Mouse (Mus musculus) forebrain, embryonic 11.5 days (tissue): Measurements from ENCODE around the gene Ap1m2. TPM values are rescaled to one million over a fixed set of nuclear protein-coding genes. Genes with fewer than 3 reads are reported as not detected.
"Not testable (repeated sequence)": the region's sequence is repeated elsewhere in the genome, so short reads cannot be mapped to it uniquely, and the experiment has no call there.

ENCODE experiments used
- ATAC-seq: fragments of 200-750 bp; cut with Nextera tagmentation; replicated peaks from 2 replicates; pipeline ENCODE4 v1.8.0; 2017; ENCODE audit warnings: moderate TSS enrichment; ENCODE audit not compliant: low FRiP score
- DNase-seq: peaks from one replicate; pipeline ENCODE4 v3.0.0-alpha.2; 2017; ENCODE audit warnings: low spot score
- H3K27ac ChIP-seq: fragments of 300-500 bp; sonication (generic); 2 replicates; pipeline ENCODE4 v1.5.1; 2014; ENCODE audit warnings: low read depth, low read length
- H3K27me3 ChIP-seq: fragments of 300-500 bp; sonication (generic); 2 replicates; pipeline ENCODE4 v1.6.1; 2014; ENCODE audit warnings: mild to moderate bottlenecking, low read length, mixed read lengths; ENCODE audit not compliant: control insufficient read depth, insufficient read depth
- H3K36me3 ChIP-seq: fragments of 300-500 bp; sonication (generic); 2 replicates; pipeline ENCODE4 v1.6.1; 2014; ENCODE audit warnings: mild to moderate bottlenecking, low read length, moderate library complexity, mixed read lengths; ENCODE audit not compliant: control insufficient read depth, insufficient read depth
- H3K4me1 ChIP-seq: fragments of 300-500 bp; sonication (generic); replicated peaks from 2 replicates; pipeline ENCODE4 v1.6.1; 2014; ENCODE audit warnings: low read length, mixed read lengths; ENCODE audit not compliant: control insufficient read depth, insufficient read depth
- H3K4me2 ChIP-seq: fragments of 300-500 bp; sonication (generic); 2 replicates; pipeline ENCODE4 v1.6.1; 2014; ENCODE audit warnings: low read depth, mild to moderate bottlenecking, low read length, moderate library complexity, mixed read lengths; ENCODE audit not compliant: severe bottlenecking
- H3K4me3 ChIP-seq: fragments of 300-500 bp; sonication (generic); 2 replicates; pipeline ENCODE4 v1.5.1; 2014; ENCODE audit warnings: low read depth, low read length
- H3K9ac ChIP-seq: fragments of 300-500 bp; sonication (generic); 2 replicates; pipeline ENCODE4 v1.6.1; 2014; ENCODE audit warnings: low read length
- H3K9me3 ChIP-seq: fragments of 300-500 bp; sonication (generic); 2 replicates; pipeline ENCODE4 v1.6.1; 2016; ENCODE audit warnings: low read length, mixed read lengths; ENCODE audit not compliant: control insufficient read depth
- WGBS: fragments of 180-500 bp; shearing (Covaris S2); extraction: QIAGEN DNeasy Blood & Tissue Kit; methylation state at CpG from one replicate; pipeline ENCODE4 v1.1.7; 2014; 5-methylcytosine and 5-hydroxymethylcytosine counted together
- polyA plus RNA-seq: library from polyadenylated mRNA; unstranded; fragments of >200 nt; fragmentation: Nextera tagmentation; extraction: Ambion mirVana; gene quantifications from 2 replicates; pipeline ENCODE4 v1.2.1, GENCODE M21; 2014

Ap1m2 gene
- polyA plus RNA-seq, 1 experiment from 2014 or later = 2.6 TPM

- no peak overlapping the region for H3K4me3 ChIP-seq
- WGBS = 91% methylated on average over 8 of the region's 8 CpGs
- ATAC-seq = no peak
Observed at GRCm38 (mm10) chr9:21276307-21276706, 35.8 kb downstream of the Ap1m2 start.

GRCm38 (mm10) chr9:21275727-21276126, 36.4 kb downstream of the Ap1m2 start:
- Histone ChIP-seq H3K9me3 (no peaks in the 10 kb centered on the region), H3K4me1 (no peaks in the 10 kb centered on the region), H3K4me3 (no peak overlapping the region), H3K27ac (no peak overlapping the region), H3K9ac (no peak overlapping the region), H3K4me2 (no peak overlapping the region), H3K36me3 (peaks cover 44% of the 10 kb centered on the region), H3K27me3 (no peaks in the 10 kb centered on the region)
- ATAC-seq (no peak), DNase-seq (no peak)
- 90% methylated on average over 12 of the region's 12 CpGs for WGBS

More at GRCm38 (mm10) chr9:21276307-21276706, 35.8 kb downstream of the Ap1m2 start:
- Histone ChIP-seq H3K27me3 (no peaks in the 10 kb centered on the region), H3K4me2 (no peak overlapping the region), H3K27ac (no peak overlapping the region), H3K36me3 (peaks cover 39% of the 10 kb centered on the region), H3K9ac (no peak overlapping the region), H3K4me1 (no peaks in the 10 kb centered on the region), H3K9me3 (no peaks in the 10 kb centered on the region)
- no peak for DNase-seq

DNA sequence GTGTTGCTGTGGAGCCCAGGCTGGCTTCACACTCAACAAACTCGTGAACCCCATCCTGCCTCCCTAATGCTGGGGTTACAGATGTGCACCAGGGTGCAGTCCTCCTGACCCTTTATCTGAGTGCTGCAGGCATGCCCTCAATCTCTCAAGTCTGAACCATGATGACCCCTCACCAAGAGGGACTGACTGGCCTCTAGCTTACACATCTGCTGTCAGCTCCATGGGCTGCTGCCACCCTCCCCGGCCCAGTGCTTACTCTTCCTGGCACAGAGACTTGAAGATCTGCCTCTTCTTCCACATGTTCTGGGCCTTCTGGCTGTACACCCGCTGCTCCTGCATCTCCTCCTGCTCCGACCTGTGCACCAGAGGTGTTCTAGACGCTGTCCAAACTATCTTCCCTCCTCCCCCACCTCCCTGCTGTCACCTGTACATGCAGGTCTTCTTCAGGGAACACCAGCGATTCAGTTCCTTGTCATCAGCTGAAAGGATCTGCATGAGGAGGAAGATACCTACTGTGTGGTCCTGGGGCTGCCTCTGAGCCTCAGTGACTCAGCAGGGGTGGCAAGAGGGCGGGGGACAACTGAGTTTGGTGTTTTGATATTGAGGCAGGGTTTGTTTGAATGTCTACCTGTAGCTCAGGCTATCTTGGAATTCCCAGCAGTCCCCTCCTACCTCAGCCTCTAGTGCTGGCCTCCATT, 37.0 kb downstream of the Ap1m2 start:
- Histone ChIP-seq H3K36me3 (peaks cover 44% of the 10 kb centered on the region), H3K27me3 (no peaks in the 10 kb centered on the region), H3K4me1 (no peaks in the 10 kb centered on the region), H3K9ac (no peak overlapping the region), H3K27ac (no peak overlapping the region), H3K4me3 (no peak overlapping the region), H3K9me3 (no peaks in the 10 kb centered on the region), H3K4me2 (no peak overlapping the region)
- DNase-seq (no peak), ATAC-seq (no peak)
- WGBS = 86% methylated on average over 7 of the region's 7 CpGs

GRCm38 (mm10) chr9:21274336-21274735, 37.8 kb downstream of the Ap1m2 start:
- Histone ChIP-seq H3K4me3 (no peak overlapping the region), H3K4me2 (no peak overlapping the region), H3K9ac (no peak overlapping the region), H3K36me3 (peaks cover 47% of the 10 kb centered on the region), H3K9me3 (no peaks in the 10 kb centered on the region), H3K27ac (no peak overlapping the region), H3K27me3 (no peaks in the 10 kb centered on the region), H3K4me1 (no peaks in the 10 kb centered on the region)
- no peak for DNase-seq
- no peak for ATAC-seq
- 97% methylated on average over 3 of the region's 3 CpGs for WGBS

GRCm38 (mm10) chr9:21273520-21274228, 38.5 kb downstream of the Ap1m2 start:
- DNase-seq (no peak), ATAC-seq (no peak)
- 85% methylated on average over 7 of the region's 7 CpGs for WGBS
- Histone ChIP-seq H3K27ac (no peak overlapping the region), H3K4me2 (no peak overlapping the region), H3K9me3 (no peaks in the 10 kb centered on the region), H3K36me3 (peaks cover 48% of the 10 kb centered on the region), H3K4me3 (no peak overlapping the region), H3K27me3 (no peaks in the 10 kb centered on the region), H3K4me1 (no peaks in the 10 kb centered on the region), H3K9ac (no peak overlapping the region)

DNA sequence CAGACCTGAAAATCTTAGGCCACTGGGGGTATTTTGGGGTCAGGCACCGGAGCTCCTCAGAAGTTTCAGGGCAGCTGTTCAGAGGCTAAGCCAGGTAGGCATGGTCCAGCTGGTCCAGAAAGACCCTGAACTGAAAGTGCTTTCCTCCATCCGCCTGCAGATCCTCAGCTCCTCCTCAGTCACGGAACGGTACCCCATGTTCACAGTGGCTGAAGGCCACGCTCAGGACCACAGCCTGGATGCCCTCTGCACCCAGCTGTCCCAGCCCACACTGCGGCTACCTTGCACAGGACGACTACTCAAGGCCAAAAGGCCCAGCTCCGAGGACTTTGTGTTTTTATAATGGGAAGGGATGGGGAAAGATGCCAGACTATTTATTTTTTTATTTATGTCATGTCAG, 39.0 kb downstream of the Ap1m2 start:
- H3K9me3 ChIP-seq = no peaks in the 10 kb centered on the region
- no peak for ATAC-seq
- no peak overlapping the region for H3K9ac ChIP-seq
- H3K27ac ChIP-seq = no peak overlapping the region
- H3K4me2 ChIP-seq = no peak overlapping the region
- H3K27me3 ChIP-seq = no peaks in the 10 kb centered on the region
- 87% methylated on average over 8 of the region's 8 CpGs for WGBS
- H3K4me1 ChIP-seq = no peaks in the 10 kb centered on the region
- DNase-seq = no peak
- H3K4me3 ChIP-seq = no peak overlapping the region
- H3K36me3 ChIP-seq = peaks cover 49% of the 10 kb centered on the region

- WGBS = 92% methylated on average over 9 of the region's 9 CpGs
- H3K27ac ChIP-seq = no peak overlapping the region
- H3K4me2 ChIP-seq = no peak overlapping the region
- no peak overlapping the region for H3K9ac ChIP-seq
- no peak for ATAC-seq
- DNase-seq = no peak
- no peaks in the 10 kb centered on the region for H3K9me3 ChIP-seq
- H3K36me3 ChIP-seq = peaks cover 49% of the 10 kb centered on the region
- no peak overlapping the region for H3K4me3 ChIP-seq
- no peaks in the 10 kb centered on the region for H3K4me1 ChIP-seq
- H3K27me3 ChIP-seq = no peaks in the 10 kb centered on the region
Observed at GRCm38 (mm10) chr9:21272391-21272790, 39.7 kb downstream of the Ap1m2 start.

DNA sequence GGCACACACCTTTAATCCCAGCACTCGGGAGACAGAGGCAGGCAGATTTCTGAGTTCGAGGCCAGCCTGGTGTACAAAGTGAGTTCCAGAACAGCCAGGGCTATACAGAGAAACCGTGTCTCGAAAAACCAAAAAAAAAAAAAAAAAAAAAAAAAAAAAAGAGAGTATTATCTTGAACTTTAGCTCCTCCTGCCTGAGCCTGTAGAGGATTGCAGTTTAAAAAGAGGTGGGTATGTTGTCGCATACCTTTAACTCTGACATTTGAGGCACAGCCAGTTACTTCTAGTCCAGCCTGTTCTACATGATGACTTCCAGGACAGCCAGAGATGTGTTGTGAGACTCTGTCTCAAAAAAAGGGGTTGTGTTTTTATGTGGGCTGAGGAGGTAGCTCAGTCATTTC, 42.5 kb downstream of the Ap1m2 start:
- DNase-seq, H3K9ac ChIP-seq, H3K27ac ChIP-seq, H3K4me2 ChIP-seq, H3K9me3 ChIP-seq, H3K27me3 ChIP-seq, H3K4me3 ChIP-seq, ATAC-seq, H3K4me1 ChIP-seq: not testable (repeated sequence)
- 92% methylated on average over 5 of the region's 5 CpGs for WGBS
- H3K36me3 ChIP-seq = peaks cover 34% of the 10 kb centered on the region
